Mouse (Mus musculus): ENCODE results near the gene Ctr9. TPM values are rescaled to one million over a fixed set of nuclear protein-coding genes. Genes with fewer than 3 reads are reported as not detected.

Gene Ctr9
- polyA plus RNA-seq (2014; fragmentation: Illumina TruSeq; extraction: RNeasy Lipid Tissue Mini Kit (QIAGEN cat#74804); ENCODE audit: low read depth, low replicate concordance): 30.6 TPM

GRCm38 (mm10) chr7:111028281-111029045 is at the start of gene Ctr9:
Ctr9 (plus strand) TSS chr7:111028951.

GRCm38 (mm10) chr7:110982053-110982705 is 46.6 kb upstream of the Ctr9 start, which contains the start of gene Mrvi1:
Mrvi1 (minus strand) TSS chr7:110982461.

GRCm38 (mm10) chr7:111082822-111083732 is 54.3 kb downstream of the Ctr9 start, which contains the start of gene Eif4g2:
Eif4g2 (minus strand) TSS chr7:111083030.

Other genes with a start within 250 kb of the Ctr9 start
- 50.1 TPM for gene Rnf141, start 184.5 kb upstream of the Ctr9 start, polyA plus RNA-seq (2014; fragmentation: Illumina TruSeq; extraction: RNeasy Lipid Tissue Mini Kit (QIAGEN cat#74804); ENCODE audit: low read depth, low replicate concordance)
- 0.81 TPM for gene Lyve1, start 165.7 kb upstream of the Ctr9 start, polyA plus RNA-seq (2014; fragmentation: Illumina TruSeq; extraction: RNeasy Lipid Tissue Mini Kit (QIAGEN cat#74804); ENCODE audit: low read depth, low replicate concordance)
- 5.4 TPM for gene Mrvi1, start 46.5 kb upstream of the Ctr9 start, polyA plus RNA-seq (2014; fragmentation: Illumina TruSeq; extraction: RNeasy Lipid Tissue Mini Kit (QIAGEN cat#74804); ENCODE audit: low read depth, low replicate concordance)
- gene Eif4g2, start 54.1 kb downstream of the Ctr9 start, polyA plus RNA-seq (2014; fragmentation: Illumina TruSeq; extraction: RNeasy Lipid Tissue Mini Kit (QIAGEN cat#74804); ENCODE audit: low read depth, low replicate concordance): 1,941 TPM